Mouse (Mus musculus) megakaryocyte, embryonic 14.5 days (primary cell): ENCODE results near the gene Hdgfl3.

Source experiments
- FLI1 ChIP-seq: IDR thresholded peaks from 2 replicates; pipeline ENCODE4 v1.6.1; 2012; ENCODE audit warnings: low read length, inconsistent platforms, mixed read lengths
- GATA1 ChIP-seq: IDR thresholded peaks from 3 replicates; pipeline ENCODE4 v1.6.1; 2012; ENCODE audit warnings: mixed read lengths, low read length, inconsistent platforms, borderline replicate concordance

- TF ChIP-seq FLI1 (no peak), GATA1 (no peak)
Measured at GRCm38 (mm10) chr7:81880797-81881196, 53.5 kb downstream of the Hdgfl3 start.
